Mouse (Mus musculus) heart, embryonic 12.5 days (tissue): ENCODE measurements at regions not wholly inside any gene's neighbourhood (a gene's known extent, or its start where the extent isn't known, plus 50 kb on each side); places are given as distances from the start of the nearest gene placed in this dataset.

Experiments used
- ATAC-seq: fragments of 200-750 bp; cut with Nextera tagmentation; 2 replicates; pipeline ENCODE4 v1.8.0; 2017; ENCODE audit warnings: moderate TSS enrichment, moderate library complexity; ENCODE audit not compliant: insufficient number of reproducible peaks, low FRiP score
- H3K27ac ChIP-seq: fragments of 300-500 bp; sonication (generic); 2 replicates; pipeline ENCODE4 v1.5.1; 2016; ENCODE audit warnings: mild to moderate bottlenecking, moderate library complexity; ENCODE audit not compliant: poor library complexity, severe bottlenecking
- H3K27me3 ChIP-seq: fragments of 300-500 bp; sonication (generic); replicated peaks from 2 replicates; pipeline ENCODE4 v1.6.1; 2016; ENCODE audit warnings: mild to moderate bottlenecking, moderate library complexity
- H3K36me3 ChIP-seq: fragments of 300-500 bp; sonication (generic); 2 replicates; pipeline ENCODE4 v1.6.1; 2016; ENCODE audit warnings: mild to moderate bottlenecking, moderate library complexity
- H3K4me1 ChIP-seq: fragments of 300-500 bp; sonication (generic); replicated peaks from 2 replicates; pipeline ENCODE4 v1.6.1; 2016; ENCODE audit warnings: mild to moderate bottlenecking
- H3K4me2 ChIP-seq: fragments of 300-500 bp; sonication (generic); 2 replicates; pipeline ENCODE4 v1.6.1; 2016; ENCODE audit warnings: mild to moderate bottlenecking, moderate library complexity
- H3K4me3 ChIP-seq: fragments of 300-500 bp; sonication (generic); 2 replicates; pipeline ENCODE4 v1.5.1; 2016; ENCODE audit warnings: mild to moderate bottlenecking
- H3K9ac ChIP-seq: fragments of 300-500 bp; sonication (generic); 2 replicates; pipeline ENCODE4 v1.6.1; 2016; ENCODE audit warnings: mild to moderate bottlenecking, moderate library complexity
- H3K9me3 ChIP-seq: fragments of 300-500 bp; sonication (generic); replicated peaks from 2 replicates; pipeline ENCODE4 v1.6.1; 2016; ENCODE audit warnings: mild to moderate bottlenecking, moderate library complexity
- WGBS: fragments of 180-500 bp; shearing (Covaris S2); methylation state at CpG from one replicate; pipeline ENCODE4 v1.1.7; 2016; 5-methylcytosine and 5-hydroxymethylcytosine counted together
- microRNA counts: library from miRNA; unstranded; fragments of <30 nt; microRNA quantifications from one replicate; lab custom pipeline; 2017
- microRNA-seq: library from miRNA; unstranded; fragments of <30 nt; microRNA quantifications from one replicate; pipeline ENCODE4, GENCODE M21; 2017

GRCm38 (mm10) chr1:20679744-20680341 lies 50.9 kb upstream of the Il17a start:
- Histone ChIP-seq H3K4me3 (no peak overlapping the region), H3K9me3 (no peaks in the 10 kb centered on the region), H3K27me3 (no peaks in the 10 kb centered on the region), H3K9ac (no peak overlapping the region), H3K4me1 (no peaks in the 10 kb centered on the region), H3K27ac (no peak overlapping the region), H3K4me2 (no peak overlapping the region), H3K36me3 (no peaks in the 10 kb centered on the region)
- ATAC-seq = no peak
- WGBS = 73% methylated on average over 5 of the region's 5 CpGs

GRCm38 (mm10) chr1:20680553-20680952 lies 50.2 kb upstream of the Il17a start:
- Histone ChIP-seq H3K4me2 (no peak overlapping the region), H3K4me1 (no peaks in the 10 kb centered on the region), H3K36me3 (no peaks in the 10 kb centered on the region), H3K27ac (no peak overlapping the region), H3K9me3 (no peaks in the 10 kb centered on the region), H3K27me3 (no peaks in the 10 kb centered on the region), H3K9ac (no peak overlapping the region), H3K4me3 (no peak overlapping the region)
- no peak for ATAC-seq
- 61% methylated on average over 2 of the region's 2 CpGs for WGBS

MicroRNAs encoded in the stretch of these regions (microRNA counts, 519-probe panel; counts per million panel counts)
- 2,925 counts per million, percentile 13 among the panel's probes with 10 or more counts for microRNA mmu-miR-206 (lab: Ali Mortazavi, UCI)

Small RNA genes lying in the stretch of these regions (microRNA-seq; reads per million reads assigned to microRNA genes)
- gene Mir206 = 30.6 reads per million, percentile 37 among the genes with 10 or more reads in this experiment
